Mouse (Mus musculus): ENCODE measurements around the gene H2afy. TPM values are rescaled to one million over a fixed set of nuclear protein-coding genes. Genes with fewer than 3 reads are reported as not detected.

H2afy gene
- polyA plus RNA-seq, 1 experiment from 2014 or later, result 578 TPM

DNA sequence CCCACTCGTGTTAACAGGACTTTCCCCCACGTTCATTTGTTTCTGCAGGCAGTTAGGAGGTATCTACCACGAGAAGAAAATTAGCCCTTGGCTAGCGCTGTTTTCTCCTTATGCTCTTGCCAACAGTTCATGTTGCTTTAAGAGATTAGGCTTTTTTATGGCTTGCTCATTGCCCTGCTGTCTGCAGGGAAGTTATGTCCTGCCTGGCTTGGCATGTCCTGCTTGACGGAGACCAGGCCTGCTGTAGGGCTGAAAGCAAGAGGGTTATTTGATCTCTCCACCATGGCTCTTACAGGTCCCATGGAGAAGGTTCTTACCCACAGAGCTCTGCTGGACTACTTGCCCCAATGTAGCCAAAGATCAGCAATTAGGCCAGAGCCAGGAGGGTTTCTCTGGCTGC lies 18.9 kb upstream of the H2afy start:
- Histone ChIP-seq H3K9me3 (ENCODE audit: control insufficient read depth, low read length) (no peaks in the 10 kb centered on the region), H3K4me1 (replicated peaks; ENCODE audit: control insufficient read depth, insufficient read depth, low read length) (peaks cover 3% of the 10 kb centered on the region; the same call in 1 of the 2 replicates), H3K4me2 (replicated peaks; ENCODE audit: low read depth, low read length) (no peak overlapping the region), H3K36me3 (ENCODE audit: control insufficient read depth, insufficient read depth, low read length) (no peaks in the 10 kb centered on the region), H3K27ac (ENCODE audit: low read depth, low read length) (no peak overlapping the region), H3K9ac (ENCODE audit: low read depth, low read length) (no peak overlapping the region), H3K4me3 (ENCODE audit: low read depth, low read length) (no peak overlapping the region), H3K27me3 (ENCODE audit: control insufficient read depth, insufficient read depth, low read length) (no peaks in the 10 kb centered on the region)
- ATAC-seq (ENCODE audit: low FRiP score) (no peak), DNase-seq (ENCODE audit: low spot score) (no peak)
- 78% methylated on average over 5 of the region's 5 CpGs for WGBS

DNA sequence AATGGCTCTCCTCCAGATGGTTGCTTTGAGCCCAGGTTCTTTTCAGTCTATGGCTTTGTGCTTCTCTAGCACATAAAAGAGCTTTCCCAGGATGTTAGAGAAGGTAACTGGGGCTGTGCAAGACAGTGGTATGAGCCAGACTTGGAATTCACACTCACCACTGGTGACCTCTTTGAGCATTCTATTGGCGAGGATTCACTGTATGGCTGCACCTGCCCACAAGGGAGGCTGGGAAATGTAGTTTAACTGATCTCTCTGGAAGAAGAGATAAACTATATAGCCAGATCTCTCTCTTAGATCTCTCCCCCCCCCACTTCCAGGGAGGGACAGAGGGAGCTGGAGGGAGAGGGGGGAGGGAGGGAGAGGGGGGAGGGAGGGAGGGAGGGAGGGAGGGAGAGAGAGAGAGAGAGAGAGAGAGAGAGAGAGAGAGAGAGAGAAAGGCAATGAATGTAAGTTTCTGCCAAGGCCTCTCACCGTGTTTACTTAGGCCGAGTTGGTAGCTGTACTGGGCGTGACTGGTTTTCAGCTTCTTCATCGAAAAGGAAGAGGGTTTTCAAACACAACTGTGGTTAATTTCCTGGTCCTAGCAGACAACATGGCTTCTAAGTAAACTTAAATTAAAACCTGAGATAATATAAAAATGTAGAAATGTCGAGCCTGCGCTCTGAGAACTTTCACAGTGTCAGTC lies 16.8 kb upstream of the H2afy start:
- H3K4me3 ChIP-seq (ENCODE audit: low read depth, low read length), result no peak overlapping the region
- DNase-seq (ENCODE audit: low spot score), result no peak
- H3K9ac ChIP-seq (ENCODE audit: low read depth, low read length), result no peak overlapping the region
- 69% methylated on average over 7 of the region's 7 CpGs for WGBS
- H3K9me3 ChIP-seq (ENCODE audit: control insufficient read depth, low read length), result no peaks in the 10 kb centered on the region
- H3K27me3 ChIP-seq (ENCODE audit: control insufficient read depth, insufficient read depth, low read length), result no peaks in the 10 kb centered on the region
- no peak overlapping the region for H3K27ac ChIP-seq (ENCODE audit: low read depth, low read length)
- no peaks in the 10 kb centered on the region for H3K4me1 ChIP-seq (replicated peaks; ENCODE audit: control insufficient read depth, insufficient read depth, low read length)
- H3K4me2 ChIP-seq (replicated peaks; ENCODE audit: low read depth, low read length), result no peak overlapping the region
- ATAC-seq (ENCODE audit: low FRiP score), result no peak
- no peaks in the 10 kb centered on the region for H3K36me3 ChIP-seq (ENCODE audit: control insufficient read depth, insufficient read depth, low read length)

DNA sequence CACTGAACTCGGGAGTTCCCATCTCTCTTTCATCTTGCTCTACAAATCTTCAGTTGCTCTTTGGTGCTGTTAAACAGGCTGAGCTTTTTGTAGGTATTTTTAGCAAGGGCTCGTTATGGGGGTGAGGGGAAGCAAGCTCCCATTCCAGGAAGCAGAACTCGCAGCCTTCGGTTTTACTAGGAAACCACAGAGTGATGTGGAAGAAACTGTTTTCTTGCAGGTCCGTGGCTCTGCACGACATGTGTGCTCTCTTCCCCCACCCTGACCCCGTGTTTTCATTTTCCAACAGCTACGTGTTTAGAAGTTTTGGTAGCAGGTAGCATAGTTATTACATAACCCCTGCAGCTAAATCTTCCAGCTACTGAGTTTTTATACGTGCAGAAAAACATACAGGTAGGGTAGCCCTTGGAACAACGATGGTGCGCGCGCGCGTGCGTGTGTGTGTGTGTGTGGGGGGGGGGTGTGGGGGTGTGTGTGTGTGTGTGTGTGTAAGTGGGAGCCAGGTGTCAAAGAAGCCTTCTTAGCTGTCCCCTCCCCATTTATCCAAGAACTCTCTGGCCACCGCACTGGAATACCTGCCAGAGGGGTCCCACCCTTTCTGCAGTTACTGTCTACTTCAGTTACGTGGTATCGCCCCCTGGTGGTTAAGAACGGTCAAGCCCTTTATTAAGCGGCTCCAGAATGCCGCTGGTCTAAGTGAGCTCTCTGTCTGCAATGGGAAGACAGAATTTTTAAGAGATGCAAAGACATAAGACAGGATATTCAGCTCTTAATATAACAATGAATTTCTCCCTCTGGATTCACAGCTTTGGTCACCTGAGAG lies 15.5 kb upstream of the H2afy start:
- 52% methylated on average over 22 of the region's 22 CpGs for WGBS
- ATAC-seq (ENCODE audit: low FRiP score), result no peak
- no peak overlapping the region for H3K27ac ChIP-seq (ENCODE audit: low read depth, low read length)
- DNase-seq (ENCODE audit: low spot score), result peak; percentile 90
- no peaks in the 10 kb centered on the region for H3K36me3 ChIP-seq (ENCODE audit: control insufficient read depth, insufficient read depth, low read length)
- no peaks in the 10 kb centered on the region for H3K9me3 ChIP-seq (ENCODE audit: control insufficient read depth, low read length)
- H3K4me1 ChIP-seq (replicated peaks; ENCODE audit: control insufficient read depth, insufficient read depth, low read length), result no peaks in the 10 kb centered on the region
- no peak overlapping the region for H3K4me3 ChIP-seq (ENCODE audit: low read depth, low read length)
- H3K4me2 ChIP-seq (replicated peaks; ENCODE audit: low read depth, low read length), result no peak overlapping the region
- H3K27me3 ChIP-seq (ENCODE audit: control insufficient read depth, insufficient read depth, low read length), result no peaks in the 10 kb centered on the region
- H3K9ac ChIP-seq (ENCODE audit: low read depth, low read length), result no peak overlapping the region

DNA sequence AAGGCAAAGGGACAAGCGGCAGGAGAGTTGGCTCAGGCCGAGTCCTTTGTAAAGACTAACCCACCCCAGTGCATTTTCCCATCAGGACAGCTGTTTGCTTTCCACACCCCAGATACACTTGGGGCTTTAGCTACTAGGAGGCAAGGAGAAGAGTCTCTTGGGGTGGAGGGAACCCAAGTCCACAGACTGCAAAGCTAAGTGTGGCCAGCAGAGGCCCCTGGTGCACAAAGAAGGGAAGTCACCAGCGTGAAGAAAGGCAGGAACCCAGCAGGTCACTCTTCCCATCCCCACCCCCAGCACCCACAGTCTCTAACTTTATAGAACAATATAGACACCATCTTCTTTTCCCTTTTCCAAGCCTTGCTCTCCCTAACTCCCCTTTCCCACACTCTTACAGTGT lies 9.4 kb upstream of the H2afy start:
- WGBS, result 29% methylated on average over 3 of the region's 3 CpGs

DNA sequence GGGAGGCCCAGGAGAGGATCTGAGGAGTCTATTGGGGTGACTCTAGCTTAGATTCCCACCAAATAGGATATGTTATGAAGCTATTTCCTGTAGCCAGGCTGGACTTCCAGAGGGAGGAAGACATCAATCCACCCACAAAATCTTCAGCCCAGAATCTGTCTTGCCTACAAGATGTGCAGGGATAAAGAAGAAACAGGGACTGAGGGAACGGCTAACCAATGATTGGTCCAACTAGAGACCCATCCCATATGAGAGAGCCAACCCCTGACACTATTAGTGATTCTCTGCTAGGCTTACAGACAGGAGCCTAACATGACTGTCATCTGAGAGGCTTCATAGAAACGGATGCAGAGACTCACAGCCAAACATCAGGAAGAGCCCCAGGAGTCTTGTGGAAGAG lies 7.9 kb upstream of the H2afy start:
- Histone ChIP-seq H3K9ac (ENCODE audit: low read depth, low read length) (no peak overlapping the region), H3K4me1 (replicated peaks; ENCODE audit: control insufficient read depth, insufficient read depth, low read length) (no peaks in the 10 kb centered on the region), H3K4me2 (replicated peaks; ENCODE audit: low read depth, low read length) (no peak overlapping the region), H3K9me3 (ENCODE audit: control insufficient read depth, low read length) (no peaks in the 10 kb centered on the region), H3K36me3 (ENCODE audit: control insufficient read depth, insufficient read depth, low read length) (no peaks in the 10 kb centered on the region), H3K27me3 (ENCODE audit: control insufficient read depth, insufficient read depth, low read length) (no peaks in the 10 kb centered on the region), H3K27ac (ENCODE audit: low read depth, low read length) (no peak overlapping the region), H3K4me3 (ENCODE audit: low read depth, low read length) (no peak overlapping the region)
- WGBS, result 51% methylated on average over 2 of the region's 2 CpGs
- ATAC-seq (ENCODE audit: low FRiP score) (no peak), DNase-seq (ENCODE audit: low spot score) (no peak)

More for the DNA sequence above, 9.4 kb upstream of the H2afy start:
- no peaks in the 10 kb centered on the region for H3K9me3 ChIP-seq (ENCODE audit: control insufficient read depth, low read length)
- no peak overlapping the region for H3K27ac ChIP-seq (ENCODE audit: low read depth, low read length)
- H3K9ac ChIP-seq (ENCODE audit: low read depth, low read length), result no peak overlapping the region
- H3K36me3 ChIP-seq (ENCODE audit: control insufficient read depth, insufficient read depth, low read length), result no peaks in the 10 kb centered on the region
- no peaks in the 10 kb centered on the region for H3K4me1 ChIP-seq (replicated peaks; ENCODE audit: control insufficient read depth, insufficient read depth, low read length)
- DNase-seq (ENCODE audit: low spot score) (peak; percentile 29), ATAC-seq (ENCODE audit: low FRiP score) (no peak)
- no peak overlapping the region for H3K4me2 ChIP-seq (replicated peaks; ENCODE audit: low read depth, low read length)
- no peak overlapping the region for H3K4me3 ChIP-seq (ENCODE audit: low read depth, low read length)
- H3K27me3 ChIP-seq (ENCODE audit: control insufficient read depth, insufficient read depth, low read length), result no peaks in the 10 kb centered on the region

DNA sequence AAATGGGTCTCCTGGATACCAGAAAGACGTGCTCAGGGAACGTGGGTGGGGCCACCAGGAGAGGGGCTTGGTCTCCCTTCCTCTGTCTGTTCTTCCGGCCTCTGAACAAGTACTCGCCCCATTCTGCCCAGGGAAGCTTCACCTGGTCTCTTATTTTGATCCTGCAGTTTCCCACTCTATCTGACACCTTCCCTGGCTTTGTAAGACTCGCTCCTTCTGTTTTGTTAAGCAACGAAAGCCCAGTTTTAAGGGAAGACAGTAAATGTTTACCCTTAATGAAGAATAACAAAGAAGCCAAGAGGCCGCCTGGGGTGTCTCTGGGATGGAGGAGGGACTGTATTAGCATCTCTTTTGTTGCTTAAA lies 7.0 kb upstream of the H2afy start:
- 3% methylated on average over 7 of the region's 7 CpGs for WGBS
- no peak overlapping the region for H3K9ac ChIP-seq (ENCODE audit: low read depth, low read length)
- no peak for DNase-seq (ENCODE audit: low spot score)
- no peaks in the 10 kb centered on the region for H3K27me3 ChIP-seq (ENCODE audit: control insufficient read depth, insufficient read depth, low read length)
- H3K4me2 ChIP-seq (replicated peaks; ENCODE audit: low read depth, low read length), result no peak overlapping the region
- no peaks in the 10 kb centered on the region for H3K4me1 ChIP-seq (replicated peaks; ENCODE audit: control insufficient read depth, insufficient read depth, low read length)
- ATAC-seq (ENCODE audit: low FRiP score), result no peak
- H3K9me3 ChIP-seq (ENCODE audit: control insufficient read depth, low read length), result no peaks in the 10 kb centered on the region
- H3K36me3 ChIP-seq (ENCODE audit: control insufficient read depth, insufficient read depth, low read length), result no peaks in the 10 kb centered on the region
- no peak overlapping the region for H3K27ac ChIP-seq (ENCODE audit: low read depth, low read length)
- H3K4me3 ChIP-seq (ENCODE audit: low read depth, low read length), result no peak overlapping the region

DNA sequence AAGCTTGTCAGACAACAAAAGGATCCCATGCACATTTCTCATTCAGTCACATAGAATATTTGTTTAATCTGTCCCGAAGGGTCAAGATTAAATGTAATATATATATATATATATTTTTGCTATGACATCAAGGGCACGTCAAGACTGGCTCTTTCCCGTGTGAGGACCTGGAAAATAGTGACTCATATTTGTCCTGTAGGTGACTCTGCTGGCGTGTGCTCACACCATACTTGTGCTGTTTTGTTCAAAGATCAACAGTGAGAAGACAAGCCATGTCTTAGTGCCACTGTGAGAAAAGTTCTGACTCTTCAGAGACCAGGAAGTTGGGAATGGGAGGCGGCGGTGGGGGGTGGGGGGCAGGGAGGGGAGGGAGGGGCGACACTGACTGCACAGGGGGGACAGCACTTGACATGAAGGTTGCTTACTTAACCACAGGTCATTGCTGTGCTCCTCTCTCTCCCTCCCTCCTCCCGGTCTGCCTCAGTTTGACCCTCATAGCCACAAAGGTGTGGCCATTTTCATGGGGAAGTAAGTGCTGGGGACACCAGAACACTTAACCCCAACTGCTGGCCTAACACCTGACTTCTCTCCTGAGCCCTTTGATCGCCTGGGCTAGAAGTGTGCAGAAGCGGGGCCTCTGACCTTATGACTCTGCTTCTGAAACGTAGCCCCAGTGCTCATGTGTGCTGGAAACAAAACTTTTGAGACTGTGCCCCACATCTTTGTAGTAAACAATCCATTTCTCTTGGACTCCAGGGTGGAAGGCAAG lies 6.4 kb upstream of the H2afy start:
- no peak for ATAC-seq (ENCODE audit: low FRiP score)
- no peaks in the 10 kb centered on the region for H3K4me1 ChIP-seq (replicated peaks; ENCODE audit: control insufficient read depth, insufficient read depth, low read length)
- no peak for DNase-seq (ENCODE audit: low spot score)
- WGBS, result 22% methylated on average over 11 of the region's 11 CpGs
- H3K9me3 ChIP-seq (ENCODE audit: control insufficient read depth, low read length), result no peaks in the 10 kb centered on the region
- no peak overlapping the region for H3K27ac ChIP-seq (ENCODE audit: low read depth, low read length)
- H3K4me2 ChIP-seq (replicated peaks; ENCODE audit: low read depth, low read length), result no peak overlapping the region
- H3K9ac ChIP-seq (ENCODE audit: low read depth, low read length), result no peak overlapping the region
- no peaks in the 10 kb centered on the region for H3K27me3 ChIP-seq (ENCODE audit: control insufficient read depth, insufficient read depth, low read length)
- H3K4me3 ChIP-seq (ENCODE audit: low read depth, low read length), result no peak overlapping the region
- H3K36me3 ChIP-seq (ENCODE audit: control insufficient read depth, insufficient read depth, low read length), result no peaks in the 10 kb centered on the region

DNA sequence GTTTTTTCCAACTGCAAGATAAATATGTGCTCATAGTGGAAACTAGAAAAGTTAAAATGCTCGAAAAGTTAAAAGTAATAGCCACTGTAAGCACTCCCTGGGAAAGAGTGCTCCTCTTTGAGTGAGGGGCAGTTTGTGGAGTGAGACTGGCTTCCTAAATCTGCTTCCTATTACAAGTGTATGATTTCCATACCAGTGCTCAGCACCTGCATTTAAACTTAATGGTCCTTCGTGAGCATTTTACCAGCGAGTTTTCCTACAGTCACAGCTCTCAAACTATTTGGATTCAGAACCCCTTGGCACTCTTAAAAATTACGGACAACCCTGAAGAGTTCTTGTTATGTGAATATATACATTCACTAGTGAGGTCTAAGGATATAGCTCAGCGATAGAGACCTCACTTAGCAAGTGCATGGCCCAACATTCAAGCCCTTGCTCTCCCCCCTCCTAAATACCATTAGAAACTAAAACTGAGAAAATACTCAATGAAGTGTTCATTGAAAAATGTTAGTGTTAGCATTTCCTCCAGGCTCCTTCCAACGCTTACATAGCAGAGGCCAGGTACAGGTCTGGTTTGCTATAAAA lies 3.1 kb upstream of the H2afy start:
- WGBS, result 67% methylated on average over 6 of the region's 6 CpGs
- no peak for ATAC-seq (ENCODE audit: low FRiP score)
- no peak overlapping the region for H3K9ac ChIP-seq (ENCODE audit: low read depth, low read length)
- no peak for DNase-seq (ENCODE audit: low spot score)
- H3K36me3 ChIP-seq (ENCODE audit: control insufficient read depth, insufficient read depth, low read length), result no peaks in the 10 kb centered on the region
- H3K4me2 ChIP-seq (replicated peaks; ENCODE audit: low read depth, low read length), result no peak overlapping the region
- H3K9me3 ChIP-seq (ENCODE audit: control insufficient read depth, low read length), result no peaks in the 10 kb centered on the region
- no peak overlapping the region for H3K4me3 ChIP-seq (ENCODE audit: low read depth, low read length)
- no peaks in the 10 kb centered on the region for H3K27me3 ChIP-seq (ENCODE audit: control insufficient read depth, insufficient read depth, low read length)
- H3K4me1 ChIP-seq (replicated peaks; ENCODE audit: control insufficient read depth, insufficient read depth, low read length), result peaks cover 2% of the 10 kb centered on the region; the same call in 1 of the 2 replicates
- no peak overlapping the region for H3K27ac ChIP-seq (ENCODE audit: low read depth, low read length)
